In genomic region chr16:65629186-65629585, GRCm38 (mm10) we compare ENCODE assay signal across 8 mouse cellular contexts.
DNase-seq lines count a peak whose midpoint lies in the region; ATAC-seq and TF ChIP-seq lines count a peak whose summit lies in the region.

No protein-coding gene starts in this region.

- intact Hi-C loops in left cerebral cortex, postnatal 14 days (cut with DNase I), result loop anchor here (5.0 kb wide), 1 partner anchor 378 kb away; no protein-coding TSS in a partner anchor

- no peak overlapping the region for H3K27ac ChIP-seq in cerebellum, adult 2 months (ENCODE audit: insufficient read depth, low read length)
- no peak overlapping the region for H3K27ac ChIP-seq in midbrain, embryonic 13.5 days
- no peak overlapping the region for H3K27ac ChIP-seq in stomach, postnatal 0 days (replicated peaks)

- peak; percentile 59 for DNase-seq in urinary bladder, postnatal 14 days (ENCODE audit: low spot score)
- no peak for DNase-seq in urinary bladder, adult 2 months (ENCODE audit: low spot score)
- peak; percentile 35 to 51 for DNase-seq in cerebellum, adult 2 months
- peak; percentile 74 for DNase-seq in hindlimb bud, embryonic 11.5 days (ENCODE audit: extremely low spot score, low read depth, low spot score)
- peak; percentile 79 to 80 for DNase-seq in left cerebral cortex, postnatal 14 days (ENCODE audit: low spot score in 2 of 2)
- DNase-seq in stomach, postnatal 0 days (ENCODE audit: low spot score), result peak; percentile 52

- no peaks in the 10 kb centered on the region for H3K27me3 ChIP-seq in cerebellum, adult 2 months (ENCODE audit: control insufficient read depth, insufficient read depth, low read length)
- no peaks in the 10 kb centered on the region for H3K27me3 ChIP-seq in midbrain, embryonic 13.5 days
- H3K27me3 ChIP-seq in stomach, postnatal 0 days (ENCODE audit: control insufficient read depth, insufficient read depth, low read length), result no peaks in the 10 kb centered on the region

- H3K36me3 ChIP-seq in midbrain, embryonic 13.5 days, result no peaks in the 10 kb centered on the region
- no peaks in the 10 kb centered on the region for H3K36me3 ChIP-seq in stomach, postnatal 0 days (ENCODE audit: control insufficient read depth, insufficient read depth, low read length)

- peak; percentile 99 for ATAC-seq in frontal cortex, adult (ENCODE audit: low TSS enrichment)
- 0 out of 2 replicates have a peak, but pooled peaks have one; percentile 34 for ATAC-seq in midbrain, embryonic 13.5 days
- no peak for ATAC-seq in stomach, postnatal 0 days (ENCODE audit: low FRiP score, low TSS enrichment)

- TF ChIP-seq CTCF in cerebellum, adult 2 months (IDR thresholded peaks at IDR 0.05; ENCODE audit: borderline replicate concordance, insufficient read depth, low read depth, low read length), result peak; percentile 49; the same call in 1 of the 2 replicates
- peak; percentile 82 for TF ChIP-seq CTCF in stomach, postnatal 0 days (IDR thresholded peaks at IDR 0.05; ENCODE audit: low read depth)

- H3K4me3 ChIP-seq in cerebellum, adult 2 months (replicated peaks; ENCODE audit: insufficient read depth, low read depth, low read length), result no peak overlapping the region
- H3K4me3 ChIP-seq in midbrain, embryonic 13.5 days (replicated peaks), result no peak overlapping the region
- H3K4me3 ChIP-seq in stomach, postnatal 0 days (ENCODE audit: low read depth, low read length), result no peak overlapping the region

- no peak for TF ChIP-seq POLR2A in cerebellum, adult 2 months (IDR thresholded peaks at IDR 0.05; ENCODE audit: borderline replicate concordance, insufficient read depth, low read length)

- 6% methylated on average over 10 of the region's 10 CpGs for WGBS in cerebellum, adult 2 months
- 13% methylated on average over 10 of the region's 10 CpGs for WGBS in midbrain, embryonic 13.5 days
- WGBS in stomach, postnatal 0 days, result 5% methylated on average over 10 of the region's 10 CpGs

- no peaks in the 10 kb centered on the region for H3K9me3 ChIP-seq in midbrain, embryonic 13.5 days
- H3K9me3 ChIP-seq in stomach, postnatal 0 days (ENCODE audit: control insufficient read depth, low read length), result no peaks in the 10 kb centered on the region

- no peak overlapping the region for H3K4me2 ChIP-seq in midbrain, embryonic 13.5 days (replicated peaks)
- H3K4me2 ChIP-seq in stomach, postnatal 0 days (replicated peaks; ENCODE audit: low read depth), result 0 out of 2 replicates have a peak overlapping the region, but pooled peaks have one; percentile 25

- no peaks in the 10 kb centered on the region for H3K4me1 ChIP-seq in cerebellum, adult 2 months (ENCODE audit: control insufficient read depth, insufficient read depth, low read length)
- H3K4me1 ChIP-seq in midbrain, embryonic 13.5 days (replicated peaks), result no peaks in the 10 kb centered on the region
- H3K4me1 ChIP-seq in stomach, postnatal 0 days (replicated peaks; ENCODE audit: control insufficient read depth, insufficient read depth), result no peaks in the 10 kb centered on the region

- no peak overlapping the region for H3K9ac ChIP-seq in midbrain, embryonic 13.5 days (replicated peaks)
- no peak overlapping the region for H3K9ac ChIP-seq in stomach, postnatal 0 days (ENCODE audit: low read length)

- no peak for TF ChIP-seq EP300 in stomach, postnatal 0 days (optimal IDR thresholded peaks at IDR 0.05)
